Mouse (Mus musculus) G1E (cell line): ENCODE results near the gene Prpf4.

Experiments
- CTCF ChIP-seq: IDR thresholded peaks from 2 replicates; pipeline ENCODE4 v1.5.1; 2012; ENCODE audit warnings: low read depth, low read length, inconsistent platforms, mixed read lengths
- TAL1 ChIP-seq: conservative IDR thresholded peaks from 2 replicates; pipeline ENCODE4 v1.6.1; 2012; ENCODE audit warnings: low read depth, low read length, inconsistent platforms, mixed read lengths

GRCm38 (mm10) chr4:62468158-62468557 lies 59.6 kb downstream of the Prpf4 start:
- no peak for TF ChIP-seq CTCF
- no peak for TF ChIP-seq TAL1
